Mouse (Mus musculus) neural tube, embryonic 12.5 days (tissue): ENCODE data around the gene En2. TPM values are rescaled to one million over a fixed set of nuclear protein-coding genes. Genes with fewer than 3 reads are reported as not detected.

ENCODE experiments used
- ATAC-seq: fragments of 200-750 bp; cut with Nextera tagmentation; 2 replicates; pipeline ENCODE4 v1.8.0; 2017; ENCODE audit warnings: low read depth, mild to moderate bottlenecking, moderate TSS enrichment, moderate library complexity; ENCODE audit not compliant: low FRiP score
- H3K27ac ChIP-seq: fragments of 300-500 bp; sonication (generic); 2 replicates; pipeline ENCODE4 v1.5.1; 2016
- H3K27me3 ChIP-seq: fragments of 300-500 bp; sonication (generic); replicated peaks from 2 replicates; pipeline ENCODE4 v1.6.1; 2016; ENCODE audit warnings: mild to moderate bottlenecking
- H3K36me3 ChIP-seq: fragments of 300-500 bp; sonication (generic); 2 replicates; pipeline ENCODE4 v1.6.1; 2016; ENCODE audit warnings: mild to moderate bottlenecking
- H3K4me1 ChIP-seq: fragments of 300-500 bp; sonication (generic); 2 replicates; pipeline ENCODE4 v1.6.1; 2016
- H3K4me2 ChIP-seq: fragments of 300-500 bp; sonication (generic); replicated peaks from 2 replicates; pipeline ENCODE4 v1.6.1; 2016; ENCODE audit warnings: mild to moderate bottlenecking
- H3K4me3 ChIP-seq: fragments of 300-500 bp; sonication (generic); 2 replicates; pipeline ENCODE4 v1.5.1; 2016
- H3K9ac ChIP-seq: fragments of 300-500 bp; sonication (generic); 2 replicates; pipeline ENCODE4 v1.6.1; 2016; ENCODE audit warnings: mild to moderate bottlenecking
- H3K9me3 ChIP-seq: fragments of 300-500 bp; sonication (generic); 2 replicates; pipeline ENCODE4 v1.6.1; 2016; ENCODE audit warnings: mild to moderate bottlenecking
- WGBS: fragments of 180-500 bp; shearing (Covaris S2); methylation state at CpG from one replicate; pipeline ENCODE4 v1.1.7; 2016; 5-methylcytosine and 5-hydroxymethylcytosine counted together
- polyA plus RNA-seq: library from polyadenylated mRNA; unstranded; fragments of >200 nt; fragmentation: Nextera tagmentation; extraction: Ambion mirVana; gene quantifications from 2 replicates; pipeline ENCODE4 v1.2.1, GENCODE M21; 2016

The En2 gene
- polyA plus RNA-seq, 1 experiment from 2014 or later: 0.05 TPM

DNA sequence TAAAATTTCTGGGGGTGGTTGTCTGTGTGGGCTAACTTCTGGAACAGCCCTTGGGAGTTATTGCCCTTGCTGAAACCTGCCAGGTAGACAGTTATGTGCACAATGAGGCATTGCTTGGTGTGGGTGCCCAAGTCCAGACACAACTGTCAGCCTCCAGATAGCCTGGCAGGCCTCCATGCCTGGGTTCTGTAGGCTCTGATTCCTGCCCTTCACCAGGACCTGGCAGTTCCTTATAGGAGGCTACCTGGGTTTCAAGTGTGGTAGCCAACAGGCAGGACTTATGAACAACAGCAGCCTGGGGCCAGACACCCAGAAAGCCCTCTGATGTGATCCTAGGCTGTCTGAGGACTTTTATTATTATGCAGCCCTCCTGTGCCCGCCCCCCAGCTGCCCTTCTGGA lies 1.6 kb upstream of the En2 start:
- 0% methylated on average over 1 of the region's 1 CpGs for WGBS
- Histone ChIP-seq H3K9me3 (no peaks in the 10 kb centered on the region), H3K9ac (no peak overlapping the region), H3K4me1 (peaks cover 20% of the 10 kb centered on the region), H3K27ac (no peak overlapping the region), H3K27me3 (peaks cover 97% of the 10 kb centered on the region), H3K4me3 (no peak overlapping the region), H3K4me2 (no peak overlapping the region), H3K36me3 (no peaks in the 10 kb centered on the region)
- no peak for ATAC-seq

DNA sequence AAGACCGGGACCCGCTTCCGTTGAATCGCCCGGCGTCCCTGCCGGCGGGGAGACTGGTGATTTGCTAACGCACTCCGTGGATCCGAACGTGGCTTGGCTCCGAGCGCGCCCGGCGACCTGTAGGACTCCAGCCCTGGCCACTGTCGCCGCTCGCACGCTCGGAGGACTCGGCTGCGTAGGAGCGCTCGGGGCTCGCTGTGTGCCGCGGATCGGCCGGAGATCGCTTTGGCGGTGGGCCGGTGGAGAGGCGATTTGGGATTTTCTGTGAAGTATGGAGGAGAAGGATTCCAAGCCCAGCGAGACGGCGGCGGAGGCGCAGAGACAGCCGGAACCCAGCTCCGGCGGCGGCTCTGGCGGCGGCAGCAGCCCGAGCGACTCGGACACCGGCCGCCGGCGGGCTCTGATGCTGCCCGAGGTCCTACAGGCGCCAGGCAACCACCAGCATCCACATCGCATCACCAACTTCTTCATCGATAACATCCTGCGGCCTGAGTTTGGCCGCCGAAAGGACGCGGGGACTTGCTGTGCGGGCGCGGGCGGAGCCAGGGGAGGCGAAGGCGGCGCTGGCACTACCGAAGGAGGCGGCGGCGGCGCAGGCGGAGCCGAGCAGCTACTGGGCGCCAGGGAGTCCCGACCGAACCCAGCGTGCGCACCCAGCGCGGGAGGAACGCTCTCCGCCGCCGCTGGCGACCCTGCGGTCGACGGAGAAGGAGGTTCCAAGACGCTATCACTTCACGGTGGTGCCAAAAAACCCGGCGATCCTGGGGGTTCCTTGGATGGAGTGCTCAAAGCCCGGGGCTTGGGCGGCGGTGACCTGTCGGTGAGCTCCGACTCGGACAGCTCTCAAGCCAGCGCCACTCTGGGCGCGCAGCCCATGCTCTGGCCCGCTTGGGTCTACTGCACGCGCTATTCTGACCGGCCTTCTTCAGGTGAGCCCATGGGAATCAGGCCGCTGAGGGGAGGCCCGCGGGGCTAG lies 1.1 kb downstream of the En2 start:
- no peak overlapping the region for H3K27ac ChIP-seq
- H3K4me2 ChIP-seq: peak overlapping the region; percentile 67
- peak; percentile 33; the same call in 1 of the 2 replicates for ATAC-seq
- H3K27me3 ChIP-seq: peaks cover 93% of the 10 kb centered on the region
- peaks cover 20% of the 10 kb centered on the region for H3K4me1 ChIP-seq
- H3K36me3 ChIP-seq: no peaks in the 10 kb centered on the region
- H3K4me3 ChIP-seq: peak overlapping the region; percentile 36
- H3K9me3 ChIP-seq: no peaks in the 10 kb centered on the region
- WGBS: under 1% methylated on average over 111 of the region's 111 CpGs
- no peak overlapping the region for H3K9ac ChIP-seq

DNA sequence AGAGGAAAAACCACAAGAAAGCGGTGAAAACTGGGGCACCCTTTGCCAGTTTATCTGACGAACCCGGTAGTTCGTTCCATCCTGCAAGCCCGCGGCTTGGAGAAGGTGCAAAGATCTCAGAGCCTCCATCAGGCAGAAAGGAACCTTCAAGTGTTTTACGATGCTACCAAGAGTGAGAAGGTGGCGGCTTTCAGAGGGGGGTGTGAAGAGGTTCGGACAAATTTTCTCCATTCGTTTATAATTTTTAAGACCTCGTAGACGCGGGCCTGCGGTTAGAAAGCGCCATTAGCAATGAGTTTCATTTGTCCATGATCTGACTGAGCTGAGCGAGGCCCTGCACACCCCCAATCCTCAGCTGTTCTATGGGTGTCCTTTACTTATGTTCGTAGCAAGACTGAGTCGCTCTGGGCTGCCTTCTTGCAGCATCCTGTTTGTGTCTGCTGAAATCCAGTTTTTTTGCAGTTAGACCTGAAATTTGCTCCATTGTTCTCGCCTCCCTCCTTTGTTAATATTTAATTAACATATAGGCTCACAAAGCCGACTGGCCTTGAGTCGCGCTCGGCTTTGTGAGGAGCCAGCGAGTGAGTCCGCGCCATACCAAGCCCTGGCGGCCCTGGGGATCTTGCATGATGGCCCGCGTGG lies 2.2 kb downstream of the En2 start:
- Histone ChIP-seq H3K9ac (no peak overlapping the region), H3K4me2 (no peak overlapping the region), H3K27me3 (peaks cover 91% of the 10 kb centered on the region), H3K36me3 (no peaks in the 10 kb centered on the region), H3K4me1 (peaks cover 20% of the 10 kb centered on the region), H3K9me3 (no peaks in the 10 kb centered on the region), H3K27ac (no peak overlapping the region), H3K4me3 (no peak overlapping the region)
- no peak for ATAC-seq
- WGBS: under 1% methylated on average over 29 of the region's 29 CpGs

DNA sequence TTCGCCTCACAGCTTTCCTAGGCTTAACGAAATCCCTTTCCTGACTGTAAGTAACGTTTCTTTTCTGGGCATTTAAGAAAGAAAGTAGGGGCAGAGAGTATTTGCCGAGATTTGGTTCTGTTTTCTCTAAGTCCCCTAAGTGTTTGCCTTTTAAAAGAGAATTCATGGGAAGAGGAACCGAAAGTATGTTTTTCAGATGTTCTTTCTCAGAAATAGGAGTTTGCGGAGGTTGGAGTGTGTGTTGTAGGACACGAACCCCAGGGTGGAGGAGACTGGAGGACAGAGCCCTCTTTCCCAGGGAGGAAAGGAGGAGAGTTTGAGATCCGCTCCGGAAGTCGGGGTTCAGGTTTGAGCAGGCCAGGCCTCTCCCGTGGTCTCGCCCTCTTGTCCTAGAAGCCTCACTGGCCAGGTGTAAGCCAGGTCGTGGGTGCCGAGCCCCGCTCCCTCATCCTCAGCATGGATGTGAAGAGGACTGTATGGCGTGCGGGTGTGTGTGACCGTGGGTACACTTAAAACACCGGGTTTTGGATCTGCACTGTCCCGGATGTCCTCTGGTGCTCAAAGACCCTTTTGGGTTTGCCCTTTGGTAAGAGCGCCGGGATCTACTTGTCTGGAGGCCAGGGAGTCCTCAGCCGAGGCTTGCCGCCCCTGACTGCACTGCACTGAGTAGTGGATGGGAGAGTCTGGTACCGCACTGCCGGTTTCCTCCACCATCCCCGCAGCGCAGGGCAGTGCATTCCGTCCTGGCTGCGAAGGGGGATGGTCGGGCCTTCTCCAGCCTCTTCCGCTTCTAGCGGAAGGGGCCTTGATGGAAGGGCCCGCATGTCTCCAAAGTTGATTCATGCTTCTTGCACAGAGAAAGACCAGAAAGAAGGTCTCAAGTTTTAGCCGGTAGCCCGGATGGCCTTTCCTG lies 3.0 kb downstream of the En2 start:
- Histone ChIP-seq H3K9me3 (no peaks in the 10 kb centered on the region), H3K4me2 (no peak overlapping the region), H3K4me3 (no peak overlapping the region), H3K4me1 (peaks cover 20% of the 10 kb centered on the region), H3K36me3 (no peaks in the 10 kb centered on the region), H3K27me3 (peaks cover 91% of the 10 kb centered on the region), H3K9ac (no peak overlapping the region), H3K27ac (no peak overlapping the region)
- no peak for ATAC-seq
- under 1% methylated on average over 36 of the region's 36 CpGs for WGBS

DNA sequence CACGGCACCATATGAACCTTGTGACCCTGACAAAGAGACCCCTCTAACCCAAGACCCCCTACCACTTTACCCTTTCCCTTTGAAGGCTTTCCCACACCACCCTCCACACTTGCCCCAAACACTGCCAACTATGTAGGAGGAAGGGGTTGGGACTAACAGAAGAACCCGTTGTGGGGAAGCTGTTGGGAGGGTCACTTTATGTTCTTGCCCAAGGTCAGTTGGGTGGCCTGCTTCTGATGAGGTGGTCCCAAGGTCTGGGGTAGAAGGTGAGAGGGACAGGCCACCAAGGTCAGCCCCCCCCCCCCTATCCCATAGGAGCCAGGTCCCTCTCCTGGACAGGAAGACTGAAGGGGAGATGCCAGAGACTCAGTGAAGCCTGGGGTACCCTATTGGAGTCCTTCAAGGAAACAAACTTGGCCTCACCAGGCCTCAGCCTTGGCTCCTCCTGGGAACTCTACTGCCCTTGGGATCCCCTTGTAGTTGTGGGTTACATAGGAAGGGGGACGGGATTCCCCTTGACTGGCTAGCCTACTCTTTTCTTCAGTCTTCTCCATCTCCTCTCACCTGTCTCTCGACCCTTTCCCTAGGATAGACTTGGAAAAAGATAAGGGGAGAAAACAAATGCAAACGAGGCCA lies 3.8 kb downstream of the En2 start:
- Histone ChIP-seq H3K4me1 (peaks cover 20% of the 10 kb centered on the region), H3K27ac (no peak overlapping the region), H3K4me3 (no peak overlapping the region), H3K9me3 (no peaks in the 10 kb centered on the region), H3K27me3 (peaks cover 91% of the 10 kb centered on the region), H3K9ac (no peak overlapping the region), H3K36me3 (no peaks in the 10 kb centered on the region), H3K4me2 (no peak overlapping the region)
- ATAC-seq: no peak
- 1% methylated on average over 5 of the region's 5 CpGs for WGBS

DNA sequence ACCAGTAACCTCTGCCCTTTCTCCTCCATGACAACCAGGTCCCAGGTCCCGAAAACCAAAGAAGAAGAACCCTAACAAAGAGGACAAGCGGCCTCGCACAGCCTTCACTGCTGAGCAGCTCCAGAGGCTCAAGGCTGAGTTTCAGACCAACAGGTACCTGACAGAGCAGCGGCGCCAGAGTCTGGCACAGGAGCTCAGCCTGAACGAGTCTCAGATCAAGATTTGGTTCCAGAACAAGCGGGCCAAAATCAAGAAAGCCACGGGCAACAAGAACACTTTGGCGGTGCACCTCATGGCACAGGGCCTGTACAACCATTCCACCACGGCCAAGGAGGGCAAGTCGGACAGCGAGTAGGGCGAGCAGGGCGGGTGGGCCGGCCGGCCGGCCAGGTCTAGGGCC lies 4.6 kb downstream of the En2 start:
- ATAC-seq: no peak

DNA sequence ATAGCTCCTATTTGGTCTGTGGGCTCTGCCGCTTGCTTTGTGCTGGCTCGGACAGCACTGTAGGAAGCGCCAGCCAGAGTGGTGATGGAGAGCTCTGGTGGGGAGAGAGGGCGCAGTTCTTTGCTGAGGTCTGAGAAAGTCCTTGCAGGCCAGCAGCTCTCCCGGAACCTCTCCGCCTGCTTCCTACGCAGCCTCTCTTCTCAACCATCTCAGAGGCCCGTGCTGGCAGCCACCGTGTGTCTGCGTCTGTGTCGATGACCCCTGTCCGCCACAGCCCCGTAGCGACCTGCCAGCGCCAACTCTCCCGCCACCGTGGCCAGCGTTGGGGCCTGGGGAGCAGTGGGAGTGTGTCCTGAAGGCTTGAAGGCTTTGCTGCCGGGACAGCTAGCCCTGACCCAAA lies 5.4 kb downstream of the En2 start:
- Histone ChIP-seq H3K9me3 (no peaks in the 10 kb centered on the region), H3K9ac (no peak overlapping the region), H3K4me1 (peaks cover 12% of the 10 kb centered on the region), H3K27ac (no peak overlapping the region), H3K27me3 (peaks cover 91% of the 10 kb centered on the region), H3K4me2 (no peak overlapping the region), H3K36me3 (no peaks in the 10 kb centered on the region), H3K4me3 (no peak overlapping the region)
- 2% methylated on average over 19 of the region's 19 CpGs for WGBS
- no peak for ATAC-seq

More for the DNA sequence above, 4.6 kb downstream of the En2 start:
- 2% methylated on average over 17 of the region's 17 CpGs for WGBS
- no peak overlapping the region for H3K27ac ChIP-seq
- no peak overlapping the region for H3K9ac ChIP-seq
- H3K9me3 ChIP-seq: no peaks in the 10 kb centered on the region
- H3K27me3 ChIP-seq: peaks cover 90% of the 10 kb centered on the region
- H3K4me3 ChIP-seq: no peak overlapping the region
- H3K36me3 ChIP-seq: no peaks in the 10 kb centered on the region
- peaks cover 19% of the 10 kb centered on the region for H3K4me1 ChIP-seq
- H3K4me2 ChIP-seq: no peak overlapping the region

DNA sequence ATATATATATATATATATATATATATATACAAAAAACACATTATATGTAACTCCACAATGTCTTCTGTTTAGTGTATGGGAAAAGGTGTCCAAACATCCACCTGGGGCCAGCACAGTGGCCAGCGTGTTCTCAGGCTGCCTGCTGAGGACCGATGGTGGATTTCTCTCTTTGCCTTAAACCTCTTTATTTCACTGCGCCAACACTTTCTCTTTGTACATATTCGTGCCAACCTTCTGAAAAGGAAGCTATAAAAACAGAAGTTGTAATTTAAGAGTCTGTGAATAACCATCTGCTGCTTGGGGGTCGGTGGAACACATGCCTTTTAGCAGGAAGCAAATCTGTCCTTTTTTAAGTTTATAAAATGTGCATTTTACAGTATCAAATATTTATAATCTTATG lies 6.2 kb downstream of the En2 start:
- peaks cover 91% of the 10 kb centered on the region for H3K27me3 ChIP-seq
- no peak for ATAC-seq
- no peaks in the 10 kb centered on the region for H3K9me3 ChIP-seq
- H3K9ac ChIP-seq: no peak overlapping the region
- no peak overlapping the region for H3K4me2 ChIP-seq
- H3K4me1 ChIP-seq: peaks cover 4% of the 10 kb centered on the region
- 5% methylated on average over 5 of the region's 5 CpGs for WGBS
- H3K4me3 ChIP-seq: no peak overlapping the region
- no peak overlapping the region for H3K27ac ChIP-seq
- H3K36me3 ChIP-seq: no peaks in the 10 kb centered on the region

DNA sequence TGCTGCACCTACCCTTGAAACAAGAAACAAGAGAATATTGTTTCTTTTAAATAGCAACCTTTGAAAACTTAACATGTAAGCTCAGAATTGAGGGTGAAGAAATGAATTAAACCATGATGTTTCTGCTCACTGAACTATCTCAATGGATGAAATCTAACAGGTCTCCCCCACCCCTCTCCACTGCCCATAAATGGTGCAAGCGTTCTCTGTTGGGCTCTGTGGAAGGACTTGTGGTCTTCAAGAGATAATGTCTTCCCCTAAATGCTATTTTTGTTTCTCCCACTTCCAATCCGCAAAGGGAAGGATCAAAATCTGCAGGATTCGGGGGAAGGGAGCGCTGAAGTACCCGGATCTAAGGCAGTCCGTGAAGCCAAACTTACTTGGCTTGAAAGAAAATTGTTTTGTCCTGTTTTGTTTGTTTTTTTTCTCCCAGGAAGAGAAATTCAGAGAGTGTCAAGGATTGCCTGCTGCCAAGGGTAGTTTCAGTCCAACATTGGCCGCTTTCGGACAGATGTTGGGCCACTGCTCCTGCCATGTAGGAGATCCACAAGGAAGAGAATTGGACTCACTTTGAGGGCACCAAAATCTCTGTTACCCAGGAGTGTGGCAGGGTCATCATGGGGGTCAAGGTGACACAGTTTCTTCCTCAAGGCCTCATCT lies 6.9 kb downstream of the En2 start:
- no peak overlapping the region for H3K4me2 ChIP-seq
- H3K27ac ChIP-seq: no peak overlapping the region

DNA sequence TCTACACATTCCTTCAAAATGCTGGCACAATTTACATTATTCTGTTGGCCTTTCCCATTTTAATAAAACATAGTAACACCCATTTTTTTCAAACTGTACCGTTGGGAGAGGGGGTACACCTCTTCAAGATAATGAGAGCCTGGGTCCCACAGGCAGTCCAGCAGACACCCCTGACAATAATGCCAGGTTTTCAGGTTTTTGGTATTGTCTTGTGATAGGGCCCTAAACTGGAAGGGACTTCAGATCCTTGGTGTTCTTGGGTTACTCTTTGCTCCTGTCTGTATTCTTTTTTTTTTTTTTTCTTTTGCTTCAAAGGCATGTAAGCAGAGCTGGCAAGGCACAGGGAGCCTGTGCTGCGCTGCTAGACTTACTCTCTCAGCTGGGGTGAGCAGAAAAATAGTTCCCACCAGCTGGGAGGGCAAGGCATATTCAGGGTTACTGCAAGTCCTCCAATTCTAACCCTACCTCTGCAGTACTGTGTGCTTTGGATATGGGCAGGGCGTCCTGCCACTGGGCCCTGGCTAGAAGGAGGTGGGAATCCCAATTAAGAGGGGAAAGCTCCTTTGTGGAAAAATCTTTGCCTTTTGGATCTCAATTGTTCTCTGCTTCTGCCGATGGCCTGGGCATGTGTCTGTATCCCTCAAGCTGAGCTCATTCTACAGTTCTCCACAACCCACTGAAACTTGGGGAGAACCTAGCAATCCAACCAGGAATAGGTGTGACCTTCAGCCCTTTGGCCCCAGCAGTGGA lies 7.6 kb downstream of the En2 start:
- Histone ChIP-seq H3K4me2 (no peak overlapping the region), H3K27me3 (peaks cover 91% of the 10 kb centered on the region), H3K36me3 (no peaks in the 10 kb centered on the region), H3K27ac (no peak overlapping the region), H3K4me3 (no peak overlapping the region), H3K9ac (no peak overlapping the region), H3K4me1 (no peaks in the 10 kb centered on the region; the same call in 1 of the 2 replicates), H3K9me3 (no peaks in the 10 kb centered on the region)
- 4% methylated on average over 4 of the region's 4 CpGs for WGBS
- no peak for ATAC-seq

More for the DNA sequence above, 6.9 kb downstream of the En2 start:
- Histone ChIP-seq H3K4me3 (no peak overlapping the region), H3K36me3 (no peaks in the 10 kb centered on the region), H3K27me3 (peaks cover 91% of the 10 kb centered on the region), H3K9ac (no peak overlapping the region), H3K4me1 (no peaks in the 10 kb centered on the region; the same call in 1 of the 2 replicates), H3K9me3 (no peaks in the 10 kb centered on the region)
- no peak for ATAC-seq
- WGBS: 3% methylated on average over 8 of the region's 8 CpGs

DNA sequence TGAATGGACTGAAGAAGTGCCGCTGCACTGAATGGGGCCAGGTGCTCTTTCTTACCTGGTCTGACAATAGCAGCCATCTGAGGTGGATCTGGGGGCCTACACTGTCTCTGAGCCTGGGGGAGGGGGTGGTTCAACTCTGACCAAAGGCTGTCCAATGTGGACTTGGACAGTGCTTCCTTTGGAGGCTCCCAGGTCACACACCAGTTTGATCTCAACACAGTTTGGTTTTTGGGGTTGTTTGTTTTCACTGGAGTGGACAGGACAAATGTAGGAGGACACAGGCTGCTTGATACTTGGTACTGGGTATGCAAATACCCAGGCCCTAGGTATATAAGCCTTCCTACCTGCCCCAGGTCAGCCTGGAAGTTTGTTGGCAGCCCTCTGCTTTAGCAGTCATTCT lies 8.2 kb downstream of the En2 start:
- no peak overlapping the region for H3K27ac ChIP-seq
- H3K9me3 ChIP-seq: no peaks in the 10 kb centered on the region
- no peaks in the 10 kb centered on the region for H3K36me3 ChIP-seq
- no peak overlapping the region for H3K4me2 ChIP-seq
- no peak overlapping the region for H3K4me3 ChIP-seq
- ATAC-seq: no peak
- 4% methylated on average over 1 of the region's 1 CpGs for WGBS
- H3K9ac ChIP-seq: no peak overlapping the region
- peaks cover 91% of the 10 kb centered on the region for H3K27me3 ChIP-seq
- no peaks in the 10 kb centered on the region; the same call in 1 of the 2 replicates for H3K4me1 ChIP-seq
